Mouse (Mus musculus): ENCODE measurements around the gene U2af1l4. TPM values are rescaled to one million over a fixed set of nuclear protein-coding genes. Genes with fewer than 3 reads are reported as not detected.
A peak's percentile ranks its signal among the peaks of the same experiment; 100 is the strongest.

The U2af1l4 gene
- polyA plus RNA-seq, 1 experiment from 2014 or later: 73.1 TPM

DNA sequence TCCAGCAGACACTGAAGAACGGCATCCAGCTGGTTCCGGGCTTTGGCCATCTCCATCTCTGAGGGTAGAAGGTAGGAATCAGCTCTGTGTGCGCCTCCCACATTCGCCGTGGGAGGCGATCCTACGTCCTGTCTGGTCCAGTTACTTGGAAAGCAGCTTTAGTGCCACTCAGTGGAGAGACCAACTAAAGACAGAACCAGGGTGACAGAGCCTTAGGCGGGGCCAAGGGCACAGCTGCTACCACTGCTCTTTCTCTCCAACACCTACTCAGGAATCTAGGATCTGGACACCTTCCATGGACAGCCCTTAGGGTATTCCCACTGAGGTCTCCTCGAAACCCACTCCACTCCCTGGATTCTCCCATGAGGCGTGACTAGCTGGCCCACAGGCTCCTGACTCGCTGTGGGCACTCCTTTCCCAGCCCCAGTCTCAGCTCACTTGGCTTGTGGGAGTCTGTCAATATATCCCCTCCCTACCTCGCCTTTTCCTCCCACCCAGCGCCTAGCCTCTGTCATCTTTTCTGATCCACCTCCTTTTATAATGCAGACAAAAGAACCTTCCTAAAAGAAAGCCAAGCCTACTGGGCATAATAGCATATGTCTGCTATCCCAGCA is 5.1 kb upstream of the U2af1l4 start:
- no peak for DNase-seq (ENCODE audit: low spot score)
- H3K36me3 ChIP-seq (ENCODE audit: control insufficient read depth, insufficient read depth, low read length): peaks cover 21% of the 10 kb centered on the region
- H3K9ac ChIP-seq (ENCODE audit: low read depth, low read length): no peak overlapping the region; the same call in 1 of the 2 replicates
- ATAC-seq (replicated peaks; ENCODE audit: low FRiP score): no peak
- H3K4me2 ChIP-seq: peak overlapping the region; percentile 75
- WGBS: 87% methylated on average over 13 of the region's 13 CpGs
- no peaks in the 10 kb centered on the region for H3K27me3 ChIP-seq (replicated peaks; ENCODE audit: control insufficient read depth, insufficient read depth, low read length)
- H3K4me3 ChIP-seq (ENCODE audit: low read depth, low read length): peak overlapping the region; percentile 75
- no peaks in the 10 kb centered on the region for H3K9me3 ChIP-seq (ENCODE audit: control insufficient read depth, low read length)
- H3K27ac ChIP-seq (ENCODE audit: low read depth, low read length): no peak overlapping the region
- H3K4me1 ChIP-seq (replicated peaks; ENCODE audit: control insufficient read depth, insufficient read depth, low read length): peaks cover 17% of the 10 kb centered on the region

DNA sequence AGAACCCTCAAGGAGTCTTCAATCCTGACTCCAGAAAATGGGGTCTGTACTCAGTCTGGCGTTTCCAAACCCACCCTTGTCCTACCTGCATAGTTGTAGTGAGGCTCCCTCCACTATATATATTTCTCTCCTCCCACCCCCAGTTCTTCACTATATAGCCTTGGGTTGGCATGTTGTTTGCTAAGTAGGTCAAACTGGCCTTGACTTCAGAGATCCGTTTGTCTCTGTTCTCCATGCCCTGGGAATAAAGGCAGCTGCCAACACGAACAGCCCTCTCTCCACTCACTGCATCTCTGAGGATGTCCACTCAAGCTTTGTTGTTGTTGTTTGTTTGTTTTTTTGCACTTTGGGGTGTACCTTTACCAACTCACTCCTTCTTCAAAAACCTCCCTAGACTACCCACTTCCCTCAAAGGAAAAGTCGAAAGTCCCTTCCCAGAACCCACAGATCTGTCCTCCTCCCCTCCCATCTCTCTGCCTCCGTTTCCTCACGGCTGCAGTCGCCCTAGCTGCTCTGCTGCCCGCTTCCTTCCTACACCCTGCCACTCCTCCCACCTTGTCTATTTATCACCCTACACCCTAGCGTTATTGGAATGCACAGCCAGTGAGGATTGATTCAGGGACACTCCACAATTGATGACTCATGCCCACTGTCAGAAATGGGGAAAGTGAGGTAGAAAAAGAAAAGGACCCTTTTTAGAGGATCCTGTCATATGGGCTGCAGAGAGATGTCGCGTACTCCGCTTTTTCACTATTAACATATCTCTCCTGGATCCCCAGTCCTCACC is 4.3 kb upstream of the U2af1l4 start:
- H3K4me1 ChIP-seq (replicated peaks; ENCODE audit: control insufficient read depth, insufficient read depth, low read length): peaks cover 11% of the 10 kb centered on the region
- no peaks in the 10 kb centered on the region for H3K9me3 ChIP-seq (ENCODE audit: control insufficient read depth, low read length)
- H3K27me3 ChIP-seq (replicated peaks; ENCODE audit: control insufficient read depth, insufficient read depth, low read length): no peaks in the 10 kb centered on the region
- ATAC-seq (replicated peaks; ENCODE audit: low FRiP score) (peak; percentile 7; the same call in 1 of the 2 replicates), DNase-seq (ENCODE audit: low spot score) (no peak)
- peak overlapping the region; percentile 62; the same call in 1 of the 2 replicates for H3K27ac ChIP-seq (ENCODE audit: low read depth, low read length)
- H3K9ac ChIP-seq (ENCODE audit: low read depth, low read length): peak overlapping the region; percentile 72
- peaks cover 21% of the 10 kb centered on the region for H3K36me3 ChIP-seq (ENCODE audit: control insufficient read depth, insufficient read depth, low read length)
- 11% methylated on average over 12 of the region's 12 CpGs for WGBS
- peak overlapping the region; percentile 75 for H3K4me3 ChIP-seq (ENCODE audit: low read depth, low read length)
- peak overlapping the region; percentile 75 for H3K4me2 ChIP-seq

DNA sequence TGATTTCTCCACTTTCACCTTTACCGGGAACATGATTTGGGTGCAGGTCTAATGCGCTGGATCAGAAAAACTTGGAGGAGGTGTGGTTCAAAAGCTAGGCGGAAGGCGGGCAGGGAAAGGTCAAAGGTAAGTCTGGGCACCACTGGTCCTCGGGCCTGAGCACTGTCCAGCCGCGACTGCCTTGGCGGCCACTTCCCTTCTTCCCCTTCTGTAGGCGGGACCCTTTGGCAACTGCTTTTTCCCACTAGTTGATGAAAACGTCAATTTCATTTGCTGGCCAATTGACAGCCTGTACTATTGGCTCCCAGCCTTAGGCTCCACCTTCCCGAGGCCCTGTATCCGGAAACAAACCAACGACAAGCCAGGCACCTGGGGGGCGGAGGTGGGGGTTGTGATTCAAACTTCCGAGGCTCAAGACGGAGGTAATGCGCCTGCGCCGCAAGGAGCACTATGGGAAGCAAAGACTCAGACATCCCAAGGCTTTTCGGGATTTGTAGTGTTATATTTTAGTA is 3.6 kb upstream of the U2af1l4 start, which contains the start of gene Lin37:
Gene Lin37, minus strand, starts transcription at position 396 of the 512 bp plus-strand sequence.
- Histone ChIP-seq H3K36me3 (ENCODE audit: control insufficient read depth, insufficient read depth, low read length) (peaks cover 21% of the 10 kb centered on the region), H3K27me3 (replicated peaks; ENCODE audit: control insufficient read depth, insufficient read depth, low read length) (no peaks in the 10 kb centered on the region), H3K4me2 (peak within 1 kb of the TSS; percentile 75), H3K9me3 (ENCODE audit: control insufficient read depth, low read length) (no peaks in the 10 kb centered on the region), H3K4me1 (replicated peaks; ENCODE audit: control insufficient read depth, insufficient read depth, low read length) (peaks cover 17% of the 10 kb centered on the region), H3K4me3 (ENCODE audit: low read depth, low read length) (peak within 1 kb of the TSS; percentile 75), H3K27ac (ENCODE audit: low read depth, low read length) (peak within 1 kb of the TSS; percentile 62; the same call in 1 of the 2 replicates), H3K9ac (ENCODE audit: low read depth, low read length) (peak within 1 kb of the TSS; percentile 72)
- WGBS: under 1% methylated on average over 20 of the region's 20 CpGs
- ATAC-seq (replicated peaks; ENCODE audit: low FRiP score) (peak; percentile 81), DNase-seq (ENCODE audit: low spot score) (peak; percentile 86)

DNA sequence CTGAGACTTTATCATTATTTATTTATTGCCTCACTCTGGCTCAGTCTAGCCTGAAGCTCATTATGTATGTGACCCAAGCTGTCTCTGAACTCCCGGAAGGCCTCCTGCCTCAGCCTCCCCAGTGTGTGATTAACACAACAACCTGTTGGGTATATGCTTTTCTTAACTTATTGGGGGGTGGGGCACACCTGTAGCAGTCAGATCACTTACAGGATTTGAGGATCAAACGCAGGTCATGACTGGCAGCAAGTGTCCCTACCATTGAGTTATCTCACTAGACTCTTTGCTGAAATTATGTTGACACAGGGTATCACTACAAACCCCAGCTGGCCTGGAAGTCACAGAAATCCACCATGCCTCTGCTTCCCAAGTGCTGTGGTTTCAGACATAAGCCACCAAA is 2.8 kb upstream of the U2af1l4 start:
- 63% methylated on average over 2 of the region's 2 CpGs for WGBS
- Histone ChIP-seq H3K27ac (ENCODE audit: low read depth, low read length) (no peak overlapping the region), H3K27me3 (replicated peaks; ENCODE audit: control insufficient read depth, insufficient read depth, low read length) (no peaks in the 10 kb centered on the region), H3K4me1 (replicated peaks; ENCODE audit: control insufficient read depth, insufficient read depth, low read length) (peaks cover 17% of the 10 kb centered on the region), H3K36me3 (ENCODE audit: control insufficient read depth, insufficient read depth, low read length) (peaks cover 15% of the 10 kb centered on the region), H3K9ac (ENCODE audit: low read depth, low read length) (no peak overlapping the region), H3K4me3 (ENCODE audit: low read depth, low read length) (0 out of 2 replicates have a peak overlapping the region, but pooled peaks have one; percentile 75), H3K9me3 (ENCODE audit: control insufficient read depth, low read length) (no peaks in the 10 kb centered on the region), H3K4me2 (peak overlapping the region; percentile 75)
- no peak for ATAC-seq (replicated peaks; ENCODE audit: low FRiP score)
- no peak for DNase-seq (ENCODE audit: low spot score)

DNA sequence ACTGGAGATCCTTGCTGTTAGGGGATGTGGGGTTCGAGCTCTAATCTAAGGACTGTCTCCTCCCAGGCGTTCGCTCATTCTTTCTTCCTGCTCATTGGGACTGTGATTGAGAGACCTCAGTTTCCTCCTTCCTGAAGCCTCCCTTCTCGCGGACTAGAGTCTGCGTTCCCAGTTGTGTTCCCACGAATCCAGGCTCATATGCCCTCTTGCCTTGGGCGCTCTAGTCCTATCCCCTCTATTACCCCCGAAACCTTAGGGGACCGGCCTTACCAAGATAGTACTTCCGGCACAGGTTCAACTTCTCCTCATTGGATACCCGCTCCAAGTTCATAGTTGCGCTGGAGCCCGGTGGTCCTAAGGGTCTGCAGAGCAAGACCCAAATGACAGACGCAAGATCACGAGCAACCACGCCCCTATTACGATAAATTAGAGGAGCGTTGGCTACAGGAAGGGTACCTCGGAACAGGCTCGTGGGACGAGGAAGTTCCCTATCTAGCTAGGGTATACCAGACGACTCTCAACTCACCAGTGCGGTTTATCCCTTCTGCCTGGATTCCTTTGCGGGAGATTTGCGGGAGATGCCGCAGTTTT is 480 bp upstream of the U2af1l4 start:
- 0 out of 2 replicates have a peak, but pooled peaks have one; percentile 5 for ATAC-seq (replicated peaks; ENCODE audit: low FRiP score)
- peak overlapping the region; percentile 81 for H3K4me3 ChIP-seq (ENCODE audit: low read depth, low read length)
- H3K27me3 ChIP-seq (replicated peaks; ENCODE audit: control insufficient read depth, insufficient read depth, low read length): no peaks in the 10 kb centered on the region
- WGBS: under 1% methylated on average over 27 of the region's 27 CpGs
- H3K36me3 ChIP-seq (ENCODE audit: control insufficient read depth, insufficient read depth, low read length): peaks cover 5% of the 10 kb centered on the region; the same call in 1 of the 2 replicates
- peak; percentile 44 for DNase-seq (ENCODE audit: low spot score)
- H3K27ac ChIP-seq (ENCODE audit: low read depth, low read length): peak overlapping the region; percentile 51; the same call in 1 of the 2 replicates
- H3K9ac ChIP-seq (ENCODE audit: low read depth, low read length): peak overlapping the region; percentile 74
- H3K4me2 ChIP-seq: peak overlapping the region; percentile 80
- no peaks in the 10 kb centered on the region for H3K9me3 ChIP-seq (ENCODE audit: control insufficient read depth, low read length)
- peaks cover 17% of the 10 kb centered on the region for H3K4me1 ChIP-seq (replicated peaks; ENCODE audit: control insufficient read depth, insufficient read depth, low read length)

DNA sequence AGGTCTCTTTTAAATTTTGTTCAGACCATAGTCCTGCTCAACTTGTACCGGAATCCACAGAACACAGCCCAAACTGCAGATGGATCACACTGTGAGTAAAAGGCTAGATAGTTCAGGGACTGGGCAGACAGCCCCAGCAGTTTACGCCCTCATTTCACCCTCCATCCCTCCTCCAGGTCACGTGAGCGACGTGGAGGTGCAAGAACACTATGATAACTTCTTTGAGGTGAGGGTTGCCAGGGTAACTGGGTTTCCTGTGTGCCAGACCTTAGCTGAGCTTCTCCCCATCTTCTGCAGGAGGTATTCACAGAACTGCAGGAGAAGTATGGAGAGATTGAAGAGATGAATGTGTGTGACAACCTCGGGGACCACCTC is 792 bp downstream of the U2af1l4 start:
- H3K27me3 ChIP-seq (replicated peaks; ENCODE audit: control insufficient read depth, insufficient read depth, low read length): no peaks in the 10 kb centered on the region
- no peak for ATAC-seq (replicated peaks; ENCODE audit: low FRiP score)
- peaks cover 9% of the 10 kb centered on the region for H3K4me1 ChIP-seq (replicated peaks; ENCODE audit: control insufficient read depth, insufficient read depth, low read length)
- H3K4me3 ChIP-seq (ENCODE audit: low read depth, low read length): peak overlapping the region; percentile 81
- DNase-seq (ENCODE audit: low spot score): no peak
- whole genome bisulfite sequencing: 29% methylated on average over 6 of the region's 6 CpGs
- H3K27ac ChIP-seq (ENCODE audit: low read depth, low read length): peak overlapping the region; percentile 97
- H3K36me3 ChIP-seq (ENCODE audit: control insufficient read depth, insufficient read depth, low read length): peaks cover 12% of the 10 kb centered on the region
- no peaks in the 10 kb centered on the region for H3K9me3 ChIP-seq (ENCODE audit: control insufficient read depth, low read length)
- peak overlapping the region; percentile 74 for H3K9ac ChIP-seq (ENCODE audit: low read depth, low read length)
- peak overlapping the region; percentile 84 for H3K4me2 ChIP-seq

DNA sequence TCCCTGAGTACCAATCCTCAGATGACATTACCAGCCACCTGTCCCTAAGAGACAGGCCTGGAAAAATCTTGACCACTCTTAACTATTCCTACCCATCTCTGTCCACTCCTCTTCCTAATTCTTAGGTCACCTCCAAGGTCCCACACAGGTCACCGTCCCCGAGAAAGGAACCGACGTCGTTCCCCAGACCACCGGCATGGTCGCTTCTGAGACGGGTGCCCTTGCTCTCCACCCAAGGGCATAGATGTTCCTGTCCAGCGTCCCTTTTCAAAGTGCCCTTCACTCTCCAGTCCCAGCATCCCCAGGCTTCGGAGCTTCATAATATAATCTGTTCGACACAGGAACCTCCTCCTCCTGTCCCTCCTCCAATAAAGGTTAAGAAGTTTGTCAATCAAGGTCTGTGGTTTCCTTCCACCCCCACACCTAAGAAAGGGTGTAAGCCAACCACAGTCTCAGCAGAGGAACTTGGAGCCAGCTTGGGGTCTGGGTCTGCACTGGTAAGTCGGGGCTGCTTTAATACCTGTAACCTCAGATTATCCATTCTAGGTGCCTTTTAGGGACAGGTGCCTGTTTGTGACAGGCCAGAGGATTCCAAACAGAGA is 2.0 kb downstream of the U2af1l4 start, which contains the start of gene Igflr1:
Gene Igflr1, plus strand, starts transcription at position 458 of the 602 bp plus-strand sequence.
- no peaks in the 10 kb centered on the region for H3K27me3 ChIP-seq (replicated peaks; ENCODE audit: control insufficient read depth, insufficient read depth, low read length)
- no peaks in the 10 kb centered on the region for H3K9me3 ChIP-seq (ENCODE audit: control insufficient read depth, low read length)
- peak within 1 kb of the TSS; percentile 84 for H3K4me2 ChIP-seq
- peaks cover 9% of the 10 kb centered on the region for H3K4me1 ChIP-seq (replicated peaks; ENCODE audit: control insufficient read depth, insufficient read depth, low read length)
- no peak within 1 kb of the TSS for H3K27ac ChIP-seq (ENCODE audit: low read depth, low read length)
- no peak within 1 kb of the TSS for H3K9ac ChIP-seq (ENCODE audit: low read depth, low read length)
- 93% methylated on average over 12 of the region's 12 CpGs for WGBS
- ATAC-seq (replicated peaks; ENCODE audit: low FRiP score) (no peak), DNase-seq (ENCODE audit: low spot score) (no peak)
- no peak within 1 kb of the TSS for H3K4me3 ChIP-seq (ENCODE audit: low read depth, low read length)
- H3K36me3 ChIP-seq (ENCODE audit: control insufficient read depth, insufficient read depth, low read length): peaks cover 16% of the 10 kb centered on the region

DNA sequence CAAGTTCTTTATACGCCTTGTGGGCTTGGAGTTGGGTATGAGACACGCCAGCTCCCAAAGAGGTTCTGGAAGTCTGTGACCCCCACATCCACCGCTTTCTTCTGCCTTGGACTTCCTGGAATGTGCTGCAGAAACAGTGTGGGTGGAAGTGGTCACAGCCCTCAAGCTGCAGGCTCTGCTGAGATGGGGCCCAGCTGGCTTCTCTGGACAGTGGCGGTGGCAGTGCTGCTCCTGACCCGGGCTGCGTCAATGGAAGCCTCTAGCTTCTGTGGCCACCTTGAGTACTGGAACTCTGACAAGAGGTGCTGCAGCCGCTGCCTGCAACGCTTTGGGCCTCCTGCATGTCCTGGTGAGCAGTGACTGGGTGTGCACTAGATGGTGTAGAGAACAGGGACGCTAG is 2.9 kb downstream of the U2af1l4 start:
- H3K4me3 ChIP-seq (ENCODE audit: low read depth, low read length): no peak overlapping the region
- H3K9ac ChIP-seq (ENCODE audit: low read depth, low read length): no peak overlapping the region
- no peaks in the 10 kb centered on the region for H3K9me3 ChIP-seq (ENCODE audit: control insufficient read depth, low read length)
- H3K27ac ChIP-seq (ENCODE audit: low read depth, low read length): no peak overlapping the region
- H3K27me3 ChIP-seq (replicated peaks; ENCODE audit: control insufficient read depth, insufficient read depth, low read length): no peaks in the 10 kb centered on the region
- no peak overlapping the region for H3K4me2 ChIP-seq
- 83% methylated on average over 9 of the region's 9 CpGs for WGBS
- ATAC-seq (replicated peaks; ENCODE audit: low FRiP score) (no peak), DNase-seq (ENCODE audit: low spot score) (no peak)
- H3K4me1 ChIP-seq (replicated peaks; ENCODE audit: control insufficient read depth, insufficient read depth, low read length): peaks cover 9% of the 10 kb centered on the region
- peaks cover 23% of the 10 kb centered on the region for H3K36me3 ChIP-seq (ENCODE audit: control insufficient read depth, insufficient read depth, low read length)

Measured in liver, embryonic 11.5 days (tissue).